ENCODE assay signal across 8 mouse cellular contexts in genomic region chr5:136245541-136246451, GRCm38 (mm10). TPM values are rescaled to one million over a fixed set of nuclear protein-coding genes. Genes with fewer than 3 reads are reported as not detected.
DNase-seq lines count a peak whose midpoint lies in the region; ATAC-seq and TF ChIP-seq lines count a peak whose summit lies in the region.

No protein-coding gene starts in this region.

- peaks cover 24% of the 10 kb centered on the region for H3K4me1 ChIP-seq in forebrain, embryonic 16.5 days (replicated peaks; ENCODE audit: control insufficient read depth, insufficient read depth, low read length)
- H3K4me1 ChIP-seq in liver, embryonic 16.5 days (ENCODE audit: control insufficient read depth, low read depth, low read length), result peaks cover 6% of the 10 kb centered on the region

- H3K79me3 ChIP-seq in C2C12 (ENCODE audit: low read depth), result peaks cover 2% of the 10 kb centered on the region

- peak; percentile 93 for DNase-seq in heart, adult 11 months
- no peak for DNase-seq in heart, adult 8-10 months (ENCODE audit: low spot score)
- no peak for DNase-seq in cerebellum, adult 9-11 months
- DNase-seq in thymus, postnatal 4 days, result no peak

- peak overlapping the region; percentile 95 for H3K9ac ChIP-seq in forebrain, embryonic 16.5 days (replicated peaks; ENCODE audit: low read depth, low read length)
- no peak overlapping the region; the same call in 1 of the 2 replicates for H3K9ac ChIP-seq in liver, embryonic 16.5 days (ENCODE audit: low read depth, low read length)

- no peaks in the 10 kb centered on the region for H3K9me3 ChIP-seq in forebrain, embryonic 16.5 days (ENCODE audit: control insufficient read depth, low read length)
- H3K9me3 ChIP-seq in liver, embryonic 16.5 days (replicated peaks; ENCODE audit: control insufficient read depth, low read length), result no peaks in the 10 kb centered on the region

- no peak for TF ChIP-seq CTCF in C2C12 (IDR thresholded peaks at IDR 0.05; ENCODE audit: control insufficient read depth, insufficient read depth, insufficient read length)

- WGBS in forebrain, embryonic 16.5 days, result 17% methylated on average over 15 of the region's 15 CpGs
- WGBS in liver, embryonic 16.5 days (ENCODE audit: insufficient replicate concordance), result 19% methylated on average over 15 of the region's 15 CpGs

- no peak for ATAC-seq in forebrain, embryonic 16.5 days
- no peak for ATAC-seq in liver, embryonic 16.5 days (ENCODE audit: low read depth)
- ATAC-seq in erythroblast, adult 5-6 weeks (replicated peaks; ENCODE audit: low FRiP score, poor library complexity, severe bottlenecking), result no peak

- no peaks in the 10 kb centered on the region for H3K27me3 ChIP-seq in C2C12 (ENCODE audit: control insufficient read depth, insufficient read depth, insufficient read length)
- H3K27me3 ChIP-seq in forebrain, embryonic 16.5 days (replicated peaks; ENCODE audit: control insufficient read depth, insufficient read depth, low read length), result no peaks in the 10 kb centered on the region
- peaks cover 12% of the 10 kb centered on the region for H3K27me3 ChIP-seq in liver, embryonic 16.5 days (ENCODE audit: control insufficient read depth, insufficient read depth, low read depth, low read length)

- H3K27ac ChIP-seq in forebrain, embryonic 16.5 days (ENCODE audit: low read length), result peak overlapping the region; percentile 61; the same call in 1 of the 2 replicates
- H3K27ac ChIP-seq in liver, embryonic 16.5 days (ENCODE audit: low read length), result peak overlapping the region; percentile 66

- H3K36me3 ChIP-seq in C2C12 (ENCODE audit: control insufficient read depth, insufficient read depth), result no peaks in the 10 kb centered on the region
- H3K36me3 ChIP-seq in forebrain, embryonic 16.5 days (ENCODE audit: control insufficient read depth, insufficient read depth), result peaks cover 3% of the 10 kb centered on the region; the same call in 1 of the 2 replicates
- H3K36me3 ChIP-seq in liver, embryonic 16.5 days (ENCODE audit: control insufficient read depth, insufficient read depth), result no peaks in the 10 kb centered on the region

- H3K4me3 ChIP-seq in C2C12 (ENCODE audit: insufficient read depth, poor library complexity, severe bottlenecking), result peak overlapping the region; percentile 51
- peak overlapping the region; percentile 88 for H3K4me3 ChIP-seq in forebrain, embryonic 16.5 days (replicated peaks; ENCODE audit: low read length)
- peak overlapping the region; percentile 69 for H3K4me3 ChIP-seq in liver, embryonic 16.5 days (ENCODE audit: low read depth, low read length)

- H3K4me2 ChIP-seq in forebrain, embryonic 16.5 days (ENCODE audit: low read length), result peak overlapping the region; percentile 93
- H3K4me2 ChIP-seq in liver, embryonic 16.5 days (ENCODE audit: low read depth, low read length), result peak overlapping the region; percentile 77

- peak overlapping the region; percentile 46 for H3ac ChIP-seq in C2C12 (ENCODE audit: control insufficient read depth, insufficient read length, low read depth)

- peaks cover 10% of the 10 kb centered on the region for H3K79me2 ChIP-seq in C2C12 (ENCODE audit: control insufficient read depth, insufficient read depth)

TF ChIP-seq in C2C12, 6 proteins besides CTCF, POLR2A, EP300 and RAD21:
- TF ChIP-seq MYOD1 (IDR thresholded peaks at IDR 0.05; ENCODE audit: control insufficient read depth, insufficient read length, low read depth) (no peak), USF1 (IDR thresholded peaks at IDR 0.05; ENCODE audit: low read depth) (no peak), FOSL1 (IDR thresholded peaks at IDR 0.05; ENCODE audit: insufficient read depth, low read length, poor library complexity, severe bottlenecking) (no peak), MYOG (IDR thresholded peaks at IDR 0.05; ENCODE audit: control insufficient read depth, extremely low read depth, insufficient read length) (no peak), MAX (IDR thresholded peaks at IDR 0.05) (no peak), CEBPB (IDR thresholded peaks at IDR 0.05; ENCODE audit: low read depth) (no peak)

RNA-seq across cellular contexts. Expression of gene Sh2b2, which starts 0.6 kb away (rescaled TPM):
- total RNA-seq in heart, adult 8-10 months (2022), result under 1 TPM; 0.24 to 0.82 (median 0.53) TPM
- polyA plus RNA-seq in C2C12 (2012; fragmentation: generic; extraction: Trizol), result 9.6 TPM
- polyA plus RNA-seq in forebrain, embryonic 16.5 days (2015; fragmentation: Nextera tagmentation; extraction: Ambion mirVana), result 30.3 and 33.3 TPM in 2 replicates
- polyA plus RNA-seq in liver, embryonic 16.5 days (2015; fragmentation: Nextera tagmentation; extraction: Ambion mirVana), result 1.9 and 2.1 TPM in 2 replicates
- 1.5 and 3.8 TPM in 2 replicates for total RNA-seq in erythroblast, adult 5-6 weeks (2015; ENCODE audit: low replicate concordance)
- total RNA-seq in erythroblast, adult 5-6 weeks (2017; ENCODE audit: low replicate concordance), result 1.8 and 5.0 TPM in 2 replicates

RNA-seq across cellular contexts. Expression of gene Prkrip1, which starts 47.0 kb away (rescaled TPM):
- total RNA-seq in heart, adult 8-10 months (2022), result 10 to 100 TPM; 14.8 to 21.1 (median 19.0) TPM
- polyA plus RNA-seq in C2C12 (2012; fragmentation: generic; extraction: Trizol), result 53.5 TPM
- polyA plus RNA-seq in forebrain, embryonic 16.5 days (2015; fragmentation: Nextera tagmentation; extraction: Ambion mirVana), result 54.0 and 63.0 TPM in 2 replicates
- polyA plus RNA-seq in liver, embryonic 16.5 days (2015; fragmentation: Nextera tagmentation; extraction: Ambion mirVana), result 20.0 and 20.8 TPM in 2 replicates
- 1.5 and 6.1 TPM in 2 replicates for total RNA-seq in erythroblast, adult 5-6 weeks (2015; ENCODE audit: low replicate concordance)
- total RNA-seq in erythroblast, adult 5-6 weeks (2017; ENCODE audit: low replicate concordance), result 4.9 and 14.5 TPM in 2 replicates
